Mouse (Mus musculus) liver (tissue): ENCODE measurements at regions not wholly inside any gene's neighbourhood (a gene's known extent, or its start where the extent isn't known, plus 50 kb on each side); places are given as distances from the start of the nearest gene placed in this dataset.

Experiments used
- DNase-seq: peaks from one replicate; pipeline ENCODE4 v3.0.0-alpha.2; 2020; ENCODE audit warnings: mixed read lengths

- DNase-seq = no peak
Measured at GRCm38 (mm10) chr15:93775199-93775745, 179.6 kb upstream of the Prickle1 start.

- DNase-seq = no peak
Measured at GRCm38 (mm10) chr15:93774340-93774739, 178.6 kb upstream of the Prickle1 start.

GRCm38 (mm10) chr15:93766981-93767380 lies 171.3 kb upstream of the Prickle1 start:
- DNase-seq = no peak

- no peak for DNase-seq
Measured at GRCm38 (mm10) chr15:93763047-93763446, 167.4 kb upstream of the Prickle1 start.

- no peak for DNase-seq
Measured at GRCm38 (mm10) chr15:93758204-93758836, 162.6 kb upstream of the Prickle1 start.

GRCm38 (mm10) chr15:93755989-93756388 lies 160.3 kb upstream of the Prickle1 start:
- DNase-seq = no peak

- no peak for DNase-seq
Measured at GRCm38 (mm10) chr15:93751817-93752216, 156.1 kb upstream of the Prickle1 start.

GRCm38 (mm10) chr15:93750953-93751352 lies 155.3 kb upstream of the Prickle1 start:
- DNase-seq = peak; percentile 67

GRCm38 (mm10) chr15:93744191-93744945 lies 148.7 kb upstream of the Prickle1 start:
- peak; percentile 26 for DNase-seq

- DNase-seq = no peak
Measured at GRCm38 (mm10) chr15:93733731-93734510, 138.2 kb upstream of the Prickle1 start.

GRCm38 (mm10) chr15:93732825-93733224 lies 137.1 kb upstream of the Prickle1 start:
- DNase-seq = no peak

GRCm38 (mm10) chr15:93731161-93731560 lies 135.5 kb upstream of the Prickle1 start:
- no peak for DNase-seq

- no peak for DNase-seq
Measured at GRCm38 (mm10) chr15:93715443-93715842, 119.8 kb upstream of the Prickle1 start.

GRCm38 (mm10) chr15:93713428-93713827 lies 117.7 kb upstream of the Prickle1 start:
- DNase-seq = no peak

GRCm38 (mm10) chr15:93712594-93712993 lies 116.9 kb upstream of the Prickle1 start:
- no peak for DNase-seq

GRCm38 (mm10) chr15:93711150-93711784 lies 115.6 kb upstream of the Prickle1 start:
- DNase-seq = no peak

GRCm38 (mm10) chr15:93710493-93711149 lies 114.9 kb upstream of the Prickle1 start:
- no peak for DNase-seq

GRCm38 (mm10) chr15:93706366-93706930 lies 110.8 kb upstream of the Prickle1 start:
- DNase-seq = no peak

- DNase-seq = no peak
Measured at GRCm38 (mm10) chr15:93705651-93706050, 110.0 kb upstream of the Prickle1 start.

GRCm38 (mm10) chr15:93705109-93705508 lies 109.4 kb upstream of the Prickle1 start:
- no peak for DNase-seq

- no peak for DNase-seq
Measured at GRCm38 (mm10) chr15:93701017-93701416, 105.3 kb upstream of the Prickle1 start.

- no peak for DNase-seq
Measured at GRCm38 (mm10) chr15:93699971-93700370, 104.3 kb upstream of the Prickle1 start.
